Mouse (Mus musculus) midbrain, embryonic 13.5 days (tissue): ENCODE measurements at regions not wholly inside any gene's neighbourhood (a gene's known extent, or its start where the extent isn't known, plus 50 kb on each side); places are given as distances from the start of the nearest gene placed in this dataset.
A peak's percentile ranks its signal among the peaks of the same experiment; 100 is the strongest.

Source experiments
- ATAC-seq: fragments of 200-750 bp; cut with Nextera tagmentation; 2 replicates; pipeline ENCODE4 v1.8.0; 2017; ENCODE audit warnings: mild to moderate bottlenecking, moderate TSS enrichment, moderate library complexity
- H3K27ac ChIP-seq: fragments of 300-500 bp; sonication (generic); 2 replicates; pipeline ENCODE4 v1.5.1; 2015; ENCODE audit warnings: inconsistent platforms, mild to moderate bottlenecking, moderate library complexity
- H3K27me3 ChIP-seq: fragments of 300-500 bp; sonication (generic); 2 replicates; pipeline ENCODE4 v1.6.1; 2015; ENCODE audit warnings: mild to moderate bottlenecking, inconsistent platforms
- H3K36me3 ChIP-seq: fragments of 300-500 bp; sonication (generic); 2 replicates; pipeline ENCODE4 v1.6.1; 2015; ENCODE audit warnings: mild to moderate bottlenecking, inconsistent platforms
- H3K4me1 ChIP-seq: fragments of 300-500 bp; sonication (generic); replicated peaks from 2 replicates; pipeline ENCODE4 v1.6.1; 2015; ENCODE audit warnings: inconsistent platforms
- H3K4me2 ChIP-seq: fragments of 300-500 bp; sonication (generic); replicated peaks from 2 replicates; pipeline ENCODE4 v1.6.1; 2015; ENCODE audit warnings: moderate library complexity, mild to moderate bottlenecking, inconsistent platforms
- H3K4me3 ChIP-seq: fragments of 300-500 bp; sonication (generic); replicated peaks from 2 replicates; pipeline ENCODE4 v1.5.1; 2015; ENCODE audit warnings: mild to moderate bottlenecking, inconsistent platforms
- H3K9ac ChIP-seq: fragments of 300-500 bp; sonication (generic); replicated peaks from 2 replicates; pipeline ENCODE4 v1.6.1; 2015; ENCODE audit warnings: mild to moderate bottlenecking, inconsistent platforms
- H3K9me3 ChIP-seq: fragments of 300-500 bp; sonication (generic); 2 replicates; pipeline ENCODE4 v1.6.1; 2016; ENCODE audit warnings: mild to moderate bottlenecking, inconsistent platforms
- WGBS: fragments of 180-500 bp; shearing (Covaris S2); methylation state at CpG from one replicate; pipeline ENCODE4 v1.1.7; 2015; 5-methylcytosine and 5-hydroxymethylcytosine counted together

DNA sequence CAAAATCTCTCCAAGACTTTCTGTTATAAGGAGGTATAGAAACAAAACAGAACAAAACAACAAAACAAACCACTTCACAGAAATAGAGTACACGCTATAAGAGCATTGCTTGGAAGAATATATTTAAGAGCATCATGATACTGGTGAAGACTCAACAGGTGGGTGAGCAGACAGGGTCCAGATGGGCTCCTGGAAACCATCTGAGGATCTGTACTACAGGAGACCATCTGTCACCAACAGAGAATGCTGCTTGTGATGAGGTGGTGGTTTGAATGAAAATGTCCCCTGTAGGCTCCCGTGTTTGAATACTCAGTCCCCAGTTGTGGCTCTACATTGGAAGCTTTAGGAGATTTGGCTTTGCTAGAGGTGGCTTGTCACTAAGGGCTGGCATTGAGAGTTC is 785.1 kb upstream of the Intu start:
- ATAC-seq = no peak
- WGBS = 85% methylated on average over 2 of the region's 2 CpGs
- H3K4me1 ChIP-seq = no peaks in the 10 kb centered on the region

DNA sequence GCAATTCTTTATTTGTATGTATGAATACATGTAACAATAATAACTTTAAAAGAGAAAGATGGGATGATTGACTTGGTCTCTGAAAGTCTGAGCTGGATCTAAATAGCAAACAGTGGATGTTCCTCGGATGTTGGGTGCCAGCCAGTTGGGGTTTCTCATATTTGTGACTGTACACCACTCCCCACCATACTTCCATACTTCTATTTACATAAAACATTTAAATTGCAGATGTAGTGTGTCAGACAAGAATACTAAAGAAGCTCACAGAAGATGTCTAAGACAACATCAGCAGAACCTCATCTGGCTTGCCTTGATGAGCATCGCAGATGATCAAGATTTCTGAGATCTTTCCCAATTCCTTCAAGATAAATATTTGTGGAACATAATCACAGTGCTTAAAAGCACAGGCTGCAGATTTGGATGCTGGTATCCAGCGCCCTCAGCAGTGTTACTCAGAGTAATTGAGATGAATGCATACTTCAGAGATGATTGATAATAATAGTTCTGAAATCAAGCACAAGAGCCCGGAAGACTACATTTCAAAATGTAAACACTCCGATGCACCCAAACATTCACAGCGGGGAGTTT is 762.0 kb upstream of the Intu start:
- no peak overlapping the region for H3K27ac ChIP-seq
- WGBS = 94% methylated on average over 6 of the region's 6 CpGs
- ATAC-seq = no peak

More for the DNA sequence above, 785.1 kb upstream of the Intu start:
- Histone ChIP-seq H3K9ac (no peak overlapping the region), H3K36me3 (no peaks in the 10 kb centered on the region), H3K9me3 (no peaks in the 10 kb centered on the region), H3K27me3 (no peaks in the 10 kb centered on the region), H3K4me3 (no peak overlapping the region), H3K27ac (no peak overlapping the region), H3K4me2 (no peak overlapping the region)

DNA sequence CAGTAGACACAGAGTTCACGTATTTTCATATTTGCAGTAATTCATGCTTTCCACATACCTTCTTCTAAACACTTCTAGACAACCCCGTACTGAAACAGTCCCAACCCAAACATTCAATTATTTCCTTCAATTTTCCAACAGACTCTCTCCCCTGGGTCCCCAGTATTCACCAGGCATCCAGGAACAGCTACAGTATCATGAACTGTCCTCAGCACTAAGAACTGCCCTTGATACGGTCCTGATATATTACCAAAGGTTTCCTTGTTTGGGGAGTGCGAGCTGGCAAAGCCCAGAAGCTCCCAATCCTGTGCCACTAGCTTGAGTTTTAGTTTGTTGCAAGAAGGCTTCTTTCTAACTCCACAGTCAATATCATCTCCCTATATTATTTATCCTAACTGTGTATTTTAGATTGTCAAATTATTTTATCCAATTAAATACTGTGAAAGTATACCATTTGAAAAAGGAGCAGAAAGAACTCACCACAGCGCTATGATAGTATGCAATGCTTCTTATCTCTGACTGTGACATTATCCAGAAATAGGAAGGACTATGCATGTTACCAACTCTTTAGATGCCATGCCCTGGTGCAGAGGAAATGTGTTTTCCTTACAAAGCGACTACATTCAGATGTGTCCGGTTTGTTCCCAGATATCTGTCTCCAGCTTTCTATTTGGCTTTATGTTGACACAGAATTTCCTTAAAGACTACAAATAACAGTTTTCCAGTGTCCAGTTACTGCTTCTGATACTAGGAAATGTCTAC is 754.6 kb upstream of the Intu start:
- Histone ChIP-seq H3K4me3 (no peak overlapping the region), H3K4me2 (no peak overlapping the region), H3K36me3 (no peaks in the 10 kb centered on the region), H3K9ac (no peak overlapping the region), H3K9me3 (no peaks in the 10 kb centered on the region), H3K4me1 (peaks cover 8% of the 10 kb centered on the region), H3K27me3 (no peaks in the 10 kb centered on the region), H3K27ac (no peak overlapping the region)
- no peak for ATAC-seq
- WGBS = 93% methylated on average over 7 of the region's 7 CpGs

More for the DNA sequence above, 762.0 kb upstream of the Intu start:
- H3K9ac ChIP-seq = no peak overlapping the region
- H3K9me3 ChIP-seq = no peaks in the 10 kb centered on the region
- no peaks in the 10 kb centered on the region for H3K4me1 ChIP-seq
- no peak overlapping the region for H3K4me2 ChIP-seq
- H3K4me3 ChIP-seq = no peak overlapping the region
- H3K27me3 ChIP-seq = no peaks in the 10 kb centered on the region
- no peaks in the 10 kb centered on the region for H3K36me3 ChIP-seq

DNA sequence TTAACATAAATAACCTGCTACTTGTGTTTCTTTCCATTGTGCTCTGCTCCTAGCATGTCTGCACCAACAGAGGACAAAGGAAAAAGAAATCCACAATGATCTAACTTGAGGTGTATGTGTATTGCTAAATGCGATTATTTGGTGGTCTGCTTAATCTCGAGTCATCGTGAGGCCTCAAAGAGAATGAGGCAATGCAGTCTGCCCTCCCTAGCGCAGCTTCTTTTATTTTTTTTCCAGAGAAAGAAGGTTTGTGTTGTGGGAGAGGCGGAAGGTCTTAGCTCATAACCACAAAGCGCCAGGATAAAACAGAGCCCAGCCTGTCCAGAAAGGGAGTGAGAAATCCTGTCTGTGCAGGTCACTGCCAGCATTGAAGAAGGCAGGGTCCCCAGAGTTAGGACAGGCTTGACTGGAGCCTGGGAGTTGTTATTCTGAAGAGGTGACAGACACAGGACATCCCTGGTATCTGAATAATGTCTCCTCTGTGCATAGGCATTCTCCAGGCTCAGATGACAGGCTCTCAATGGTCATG is 751.3 kb upstream of the Intu start:
- ATAC-seq = peak; percentile 71
- WGBS = 28% methylated on average over 6 of the region's 6 CpGs
- Histone ChIP-seq H3K4me3 (no peak overlapping the region), H3K36me3 (no peaks in the 10 kb centered on the region), H3K4me1 (peaks cover 17% of the 10 kb centered on the region), H3K4me2 (no peak overlapping the region), H3K27me3 (no peaks in the 10 kb centered on the region), H3K9me3 (no peaks in the 10 kb centered on the region), H3K9ac (no peak overlapping the region), H3K27ac (no peak overlapping the region)

DNA sequence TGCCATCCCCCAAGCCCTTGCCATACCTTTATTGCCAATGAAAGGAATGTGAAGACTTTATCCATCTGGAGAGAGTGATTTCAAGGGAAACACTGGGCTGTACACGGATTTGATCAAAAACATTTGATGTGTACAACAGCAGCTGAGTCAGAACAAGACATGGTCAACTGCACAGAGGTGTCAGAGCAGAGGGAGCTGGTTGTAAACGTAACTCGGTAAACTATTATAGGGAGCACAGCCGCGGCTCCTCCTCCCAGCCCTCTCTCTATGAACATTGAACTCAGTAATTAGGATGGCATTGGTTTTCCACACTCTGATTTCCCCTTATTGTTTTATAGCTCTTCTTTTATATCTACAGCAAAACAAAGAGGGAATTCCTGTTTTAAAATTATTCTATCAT is 750.8 kb upstream of the Intu start:
- ATAC-seq = 0 out of 2 replicates have a peak, but pooled peaks have one; percentile 54
- Histone ChIP-seq H3K4me1 (peaks cover 17% of the 10 kb centered on the region), H3K4me3 (no peak overlapping the region), H3K9ac (no peak overlapping the region), H3K27ac (no peak overlapping the region), H3K4me2 (no peak overlapping the region), H3K36me3 (no peaks in the 10 kb centered on the region), H3K27me3 (no peaks in the 10 kb centered on the region), H3K9me3 (no peaks in the 10 kb centered on the region)
- 46% methylated on average over 5 of the region's 5 CpGs for WGBS

DNA sequence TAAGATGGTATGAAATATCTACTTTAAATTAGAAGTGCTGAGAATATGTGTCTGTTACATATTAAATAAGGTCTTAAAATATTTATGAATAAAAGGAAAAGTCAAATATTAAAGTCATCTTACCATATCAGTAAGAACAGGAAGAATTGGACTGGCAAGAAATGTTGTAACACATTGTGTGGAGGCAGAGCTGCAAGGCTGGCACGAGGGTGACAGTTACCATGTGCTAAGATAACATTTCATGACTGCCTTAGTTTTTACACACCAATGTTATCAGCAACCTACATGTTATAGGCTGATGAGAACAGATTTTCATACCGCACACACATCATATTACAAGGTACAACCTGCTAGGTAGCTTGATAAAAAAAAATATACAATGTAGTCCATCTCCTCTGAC is 746.2 kb upstream of the Intu start:
- Histone ChIP-seq H3K27ac (no peak overlapping the region), H3K4me2 (no peak overlapping the region), H3K4me3 (no peak overlapping the region), H3K27me3 (no peaks in the 10 kb centered on the region), H3K36me3 (no peaks in the 10 kb centered on the region), H3K9me3 (no peaks in the 10 kb centered on the region; the same call in 1 of the 2 replicates), H3K4me1 (peaks cover 13% of the 10 kb centered on the region), H3K9ac (no peak overlapping the region)
- ATAC-seq = no peak
- WGBS = 95% methylated on average over 2 of the region's 2 CpGs

DNA sequence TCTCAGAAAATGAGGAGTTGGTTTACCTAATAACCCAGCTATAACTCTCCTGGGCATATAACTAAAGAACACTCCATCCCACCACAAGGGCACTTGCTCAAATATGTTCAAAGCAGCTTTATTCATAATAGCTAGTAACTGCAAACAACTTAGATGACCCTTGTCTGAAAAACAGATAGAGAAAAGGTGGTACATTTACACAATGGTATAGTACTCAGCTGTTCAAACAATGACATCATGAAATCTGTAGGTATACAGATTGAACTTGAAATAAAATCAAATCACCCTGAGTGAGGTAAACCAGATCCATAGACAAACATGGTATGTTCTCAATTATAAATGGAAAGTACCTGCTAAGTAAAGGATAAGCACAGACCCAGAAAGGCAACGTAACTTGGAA is 721.5 kb upstream of the Intu start:
- Histone ChIP-seq H3K9ac (no peak overlapping the region), H3K4me3 (no peak overlapping the region), H3K36me3 (no peaks in the 10 kb centered on the region), H3K4me1 (no peaks in the 10 kb centered on the region), H3K4me2 (no peak overlapping the region), H3K9me3 (no peaks in the 10 kb centered on the region), H3K27ac (no peak overlapping the region), H3K27me3 (no peaks in the 10 kb centered on the region)
- 89% methylated on average over 1 of the region's 1 CpGs for WGBS
- no peak for ATAC-seq

DNA sequence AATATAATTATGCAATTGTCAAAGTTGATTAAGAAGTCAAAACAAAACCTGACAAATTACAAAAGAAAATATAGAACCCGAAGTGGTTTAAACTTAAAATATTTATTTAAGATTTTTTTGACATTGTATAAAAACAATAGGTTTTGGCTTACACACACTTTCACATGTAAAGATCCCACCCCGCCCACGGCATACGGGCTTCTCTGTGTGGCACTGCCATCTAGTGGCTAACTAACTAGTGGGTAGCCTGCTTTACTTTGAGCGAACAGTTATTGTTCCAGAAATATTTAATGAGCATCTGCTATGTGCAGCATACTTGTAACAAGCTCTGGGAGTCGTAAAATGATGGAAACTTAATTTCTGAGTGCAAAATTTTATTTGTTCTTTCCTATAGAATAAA is 716.3 kb upstream of the Intu start:
- no peak overlapping the region for H3K4me2 ChIP-seq
- H3K4me3 ChIP-seq = no peak overlapping the region
- no peaks in the 10 kb centered on the region for H3K4me1 ChIP-seq
- no peak overlapping the region for H3K27ac ChIP-seq
- H3K9ac ChIP-seq = no peak overlapping the region
- no peaks in the 10 kb centered on the region for H3K27me3 ChIP-seq
- WGBS = 27% methylated on average over 6 of the region's 6 CpGs
- peak; percentile 69; the same call in 1 of the 2 replicates for ATAC-seq
- H3K36me3 ChIP-seq = no peaks in the 10 kb centered on the region
- H3K9me3 ChIP-seq = no peaks in the 10 kb centered on the region

DNA sequence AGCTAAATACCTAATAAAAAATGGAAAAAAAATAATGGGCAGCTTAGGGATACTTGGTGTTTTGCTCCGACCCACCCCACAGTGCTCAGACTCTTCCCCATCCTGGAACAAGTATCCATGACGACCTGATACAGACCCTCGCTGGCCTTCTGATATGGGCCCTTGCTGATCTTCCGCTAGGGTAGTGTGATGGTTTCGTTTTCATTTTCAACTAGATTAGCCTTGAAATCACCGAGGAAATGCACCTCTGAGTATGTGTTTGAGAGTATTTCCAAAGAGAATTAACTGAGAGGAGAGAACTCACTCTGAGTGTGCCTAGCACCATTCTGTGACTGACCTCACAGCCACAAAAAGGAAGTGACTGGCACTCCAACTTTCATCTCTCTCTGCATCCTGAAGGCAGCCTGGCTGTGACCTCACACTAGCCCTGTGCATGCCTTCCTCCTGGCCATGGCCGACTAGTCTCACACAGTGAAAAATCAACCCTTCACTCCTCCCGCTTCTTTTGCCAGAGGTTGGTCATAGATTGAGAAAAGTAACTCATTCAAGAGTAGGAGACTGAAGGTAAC is 700.5 kb upstream of the Intu start:
- H3K4me3 ChIP-seq = no peak overlapping the region
- 88% methylated on average over 8 of the region's 8 CpGs for WGBS
- ATAC-seq = no peak
- no peak overlapping the region for H3K9ac ChIP-seq
- no peaks in the 10 kb centered on the region for H3K27me3 ChIP-seq
- no peaks in the 10 kb centered on the region for H3K4me1 ChIP-seq
- H3K27ac ChIP-seq = no peak overlapping the region
- H3K9me3 ChIP-seq = no peaks in the 10 kb centered on the region
- H3K36me3 ChIP-seq = no peaks in the 10 kb centered on the region
- no peak overlapping the region for H3K4me2 ChIP-seq

DNA sequence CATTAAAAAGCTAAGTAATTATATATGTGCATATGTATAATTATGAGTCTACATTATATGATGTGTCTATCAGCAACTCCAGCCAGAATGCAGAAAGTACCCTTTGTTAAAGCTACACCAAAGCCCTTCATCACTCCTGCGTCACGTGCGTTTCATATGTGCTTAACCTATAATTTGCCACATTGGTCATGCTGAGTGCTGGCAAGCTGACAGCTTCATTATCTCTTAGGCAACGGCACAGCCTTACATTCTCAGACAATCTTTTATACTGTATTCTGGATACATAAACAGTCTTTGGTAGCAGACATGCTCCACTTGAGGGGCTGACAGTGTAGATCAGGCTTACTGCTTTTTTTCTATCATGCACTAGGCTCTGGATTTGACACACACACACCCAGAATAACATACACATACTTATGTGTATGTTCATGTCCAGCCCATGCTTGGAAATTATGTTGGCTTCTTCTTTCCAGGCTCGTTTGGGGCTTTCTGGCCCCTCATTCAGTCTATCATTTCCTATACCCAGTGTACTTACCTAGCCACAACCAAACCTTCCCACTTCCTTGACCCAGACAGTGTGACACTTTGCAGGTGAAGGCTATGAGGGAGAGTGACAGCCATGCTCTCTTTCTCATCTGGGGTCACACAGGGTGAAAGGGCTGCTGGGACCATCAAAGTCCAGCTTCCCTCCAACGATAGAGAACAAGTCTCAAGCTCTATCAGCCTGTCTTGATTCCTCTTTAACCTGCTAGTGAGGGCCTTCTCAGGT is 692.5 kb upstream of the Intu start:
- Histone ChIP-seq H3K4me1 (peaks cover 7% of the 10 kb centered on the region; the same call in 1 of the 2 replicates), H3K9ac (no peak overlapping the region), H3K27ac (peak overlapping the region; percentile 53; the same call in 1 of the 2 replicates), H3K36me3 (no peaks in the 10 kb centered on the region), H3K9me3 (no peaks in the 10 kb centered on the region), H3K27me3 (no peaks in the 10 kb centered on the region), H3K4me3 (no peak overlapping the region), H3K4me2 (no peak overlapping the region)
- 57% methylated on average over 6 of the region's 6 CpGs for WGBS
- peak; percentile 81 for ATAC-seq

DNA sequence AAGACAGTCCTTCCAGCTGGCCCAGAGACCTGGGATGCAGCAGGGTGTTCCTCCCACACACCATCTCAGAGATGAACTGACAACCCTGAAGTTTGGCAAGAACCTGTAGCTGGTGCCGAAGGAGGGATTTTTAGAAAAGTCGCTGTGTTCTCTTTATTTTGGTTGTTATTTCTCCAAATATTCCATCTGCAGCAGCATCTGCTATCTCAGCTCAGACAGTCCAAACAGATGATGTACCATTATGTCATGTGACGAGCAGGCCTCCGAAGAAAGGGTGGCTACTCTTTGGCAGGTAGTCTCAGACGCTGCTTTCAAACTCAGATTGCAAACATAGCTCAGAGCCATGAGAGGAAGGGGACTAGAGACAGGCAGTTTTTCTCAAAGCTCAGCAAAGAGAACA is 690.1 kb upstream of the Intu start:
- ATAC-seq = no peak
- Histone ChIP-seq H3K4me1 (peaks cover 7% of the 10 kb centered on the region; the same call in 1 of the 2 replicates), H3K4me3 (no peak overlapping the region), H3K36me3 (no peaks in the 10 kb centered on the region), H3K9ac (no peak overlapping the region), H3K27me3 (no peaks in the 10 kb centered on the region), H3K4me2 (no peak overlapping the region), H3K9me3 (no peaks in the 10 kb centered on the region), H3K27ac (no peak overlapping the region)
- 87% methylated on average over 5 of the region's 5 CpGs for WGBS

DNA sequence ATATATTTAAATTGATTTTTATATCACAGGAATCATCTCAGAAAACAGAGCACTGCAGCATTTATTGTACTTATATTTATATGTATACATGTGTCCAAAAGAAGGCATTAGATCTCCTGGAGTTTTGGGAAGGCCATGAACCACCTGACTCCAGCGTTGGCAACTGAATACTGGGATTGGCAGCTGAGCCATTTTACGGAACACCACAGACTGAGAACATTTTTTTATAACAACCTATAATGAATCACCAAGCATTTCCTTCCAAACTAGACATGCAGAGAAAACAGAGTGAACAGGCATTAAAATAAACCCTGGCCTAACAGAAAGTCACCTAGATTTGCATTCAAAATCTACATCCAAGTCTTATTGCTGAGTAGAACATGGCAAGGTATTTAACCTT is 686.0 kb upstream of the Intu start:
- H3K27ac ChIP-seq = no peak overlapping the region
- no peak overlapping the region for H3K4me2 ChIP-seq
- no peaks in the 10 kb centered on the region for H3K36me3 ChIP-seq
- H3K9ac ChIP-seq = no peak overlapping the region
- H3K4me1 ChIP-seq = no peaks in the 10 kb centered on the region
- H3K27me3 ChIP-seq = no peaks in the 10 kb centered on the region
- no peak for ATAC-seq
- no peaks in the 10 kb centered on the region for H3K9me3 ChIP-seq
- H3K4me3 ChIP-seq = no peak overlapping the region
- 85% methylated on average over 2 of the region's 2 CpGs for WGBS
